Mouse (Mus musculus) erythroblast, embryonic 14.5 days (primary cell): ENCODE measurements around the gene Npvf. TPM values are rescaled to one million over a fixed set of nuclear protein-coding genes. Genes with fewer than 3 reads are reported as not detected.

Experiments used
- H3K27me3 ChIP-seq: 2 replicates; pipeline ENCODE4 v1.6.1; 2012; ENCODE audit warnings: inconsistent platforms; ENCODE audit not compliant: control insufficient read depth
- H3K36me3 ChIP-seq: 2 replicates; pipeline ENCODE4 v1.6.1; 2012; ENCODE audit warnings: mild to moderate bottlenecking, inconsistent platforms; ENCODE audit not compliant: control insufficient read depth
- H3K4me1 ChIP-seq: 2 replicates; pipeline ENCODE4 v1.6.1; 2012; ENCODE audit warnings: inconsistent platforms; ENCODE audit not compliant: control insufficient read depth
- H3K4me3 ChIP-seq: replicated peaks from 2 replicates; pipeline ENCODE3; 2012; ENCODE audit warnings: moderate library complexity, mild to moderate bottlenecking, inconsistent platforms
- H3K9me3 ChIP-seq: 2 replicates; pipeline ENCODE4 v1.6.1; 2012; ENCODE audit warnings: low read length, inconsistent platforms, mixed read lengths; ENCODE audit not compliant: control insufficient read depth
- GATA1 ChIP-seq: IDR thresholded peaks from 2 replicates; pipeline ENCODE4 v1.6.1; 2012; ENCODE audit warnings: low read length, inconsistent platforms, mixed read lengths
- TAL1 ChIP-seq: IDR thresholded peaks from 3 replicates; pipeline ENCODE4 v1.6.1; 2012; ENCODE audit warnings: low read length, inconsistent platforms, mixed read lengths
- polyA plus RNA-seq: library from polyadenylated mRNA; stranded (reverse); fragments of >175 nt; gene quantifications from 2 replicates; pipeline ENCODE4 v1.2.3, GENCODE M21; 2012

Npvf gene
- polyA plus RNA-seq, 1 experiment = not detected

DNA sequence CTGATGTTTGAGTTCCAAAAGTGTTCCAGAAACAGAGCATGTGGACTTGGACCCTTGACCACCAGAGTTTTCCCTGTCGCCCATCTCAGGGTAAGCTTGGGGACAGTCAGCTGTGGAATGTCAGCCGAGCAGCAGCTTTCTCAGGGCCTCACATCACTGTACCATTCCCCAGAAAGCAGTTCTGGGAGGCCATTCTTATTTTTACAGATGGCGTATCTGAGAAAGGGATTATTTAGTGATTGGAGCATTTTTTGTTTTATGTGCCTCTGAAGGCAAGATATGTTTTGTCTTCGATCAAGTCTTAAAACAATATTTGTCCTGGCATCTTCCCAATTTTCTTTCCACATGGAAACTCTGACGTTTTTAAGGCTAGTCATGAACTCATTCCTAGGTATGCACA is 12.7 kb upstream of the Npvf start:
- H3K9me3 ChIP-seq = no peaks in the 10 kb centered on the region
- TF ChIP-seq GATA1 = no peak
- TF ChIP-seq TAL1 = no peak
- no peaks in the 10 kb centered on the region for H3K36me3 ChIP-seq
- no peak overlapping the region for H3K4me3 ChIP-seq
- no peaks in the 10 kb centered on the region for H3K27me3 ChIP-seq
- H3K4me1 ChIP-seq = no peaks in the 10 kb centered on the region

DNA sequence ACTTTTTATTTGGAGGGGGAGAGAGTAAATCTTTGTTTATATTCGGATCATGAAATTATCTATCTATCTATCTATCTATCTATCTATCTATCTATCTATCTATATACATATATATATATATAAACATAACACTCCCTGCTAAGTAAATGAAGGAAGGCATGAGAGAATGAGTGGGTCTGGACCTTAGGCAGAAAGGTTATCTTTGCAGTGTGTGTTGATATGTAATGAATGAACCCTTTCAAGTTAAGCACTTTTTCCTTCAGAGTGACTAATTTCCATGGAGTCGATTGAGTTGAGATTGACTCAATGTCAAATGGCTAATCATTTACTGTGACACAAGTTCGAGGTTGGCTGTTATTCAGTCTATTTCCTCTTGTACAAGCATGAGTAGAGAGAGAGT is 10.8 kb upstream of the Npvf start:
- Histone ChIP-seq H3K9me3 (no peaks in the 10 kb centered on the region), H3K4me3 (no peak overlapping the region), H3K4me1 (no peaks in the 10 kb centered on the region), H3K36me3 (no peaks in the 10 kb centered on the region), H3K27me3 (no peaks in the 10 kb centered on the region)
- TF ChIP-seq TAL1 = no peak
- TF ChIP-seq GATA1 = no peak

GRCm38 (mm10) chr6:50664193-50664592 is 10.0 kb upstream of the Npvf start:
- no peak overlapping the region for H3K4me3 ChIP-seq
- H3K9me3 ChIP-seq = no peaks in the 10 kb centered on the region
- TF ChIP-seq TAL1 = no peak
- no peak for TF ChIP-seq GATA1
- no peaks in the 10 kb centered on the region for H3K4me1 ChIP-seq
- H3K36me3 ChIP-seq = no peaks in the 10 kb centered on the region
- no peaks in the 10 kb centered on the region for H3K27me3 ChIP-seq

DNA sequence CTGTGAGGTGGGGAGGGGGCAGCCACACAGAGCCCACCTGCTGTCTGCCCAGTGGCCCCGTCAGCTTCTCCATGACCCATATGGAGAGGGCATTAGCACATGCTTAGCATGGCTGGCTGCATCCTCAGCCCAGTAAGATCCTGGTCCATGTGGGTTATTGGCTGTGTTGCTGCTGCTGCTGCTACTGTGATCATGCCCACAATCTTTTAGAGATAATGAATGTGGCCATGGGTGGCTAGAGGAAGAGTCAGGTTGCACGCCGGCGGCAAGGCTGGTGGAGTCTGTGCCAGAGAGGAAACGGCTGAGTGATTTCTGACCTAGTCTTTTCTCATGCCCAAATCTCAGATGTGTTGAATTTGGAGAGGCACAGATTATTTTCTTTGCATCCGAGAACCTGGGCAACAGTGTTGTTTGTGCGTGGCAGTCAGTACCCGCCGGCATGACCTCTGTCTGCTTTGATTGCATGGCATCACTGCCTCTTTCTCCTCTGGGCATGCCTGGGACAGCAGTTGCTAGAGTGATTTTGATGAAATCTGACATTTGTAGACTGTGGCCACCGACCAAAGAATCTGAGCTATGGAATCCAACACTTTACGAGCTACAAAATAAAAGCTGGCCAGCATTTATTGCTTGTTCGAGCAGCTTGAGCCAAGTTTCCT is 8.8 kb upstream of the Npvf start:
- Histone ChIP-seq H3K36me3 (no peaks in the 10 kb centered on the region), H3K4me1 (no peaks in the 10 kb centered on the region), H3K9me3 (no peaks in the 10 kb centered on the region), H3K27me3 (no peaks in the 10 kb centered on the region), H3K4me3 (no peak overlapping the region)
- no peak for TF ChIP-seq GATA1
- TF ChIP-seq TAL1 = no peak

- Histone ChIP-seq H3K4me1 (no peaks in the 10 kb centered on the region), H3K9me3 (no peaks in the 10 kb centered on the region), H3K27me3 (no peaks in the 10 kb centered on the region), H3K36me3 (no peaks in the 10 kb centered on the region), H3K4me3 (no peak overlapping the region)
- TF ChIP-seq TAL1 = no peak
- no peak for TF ChIP-seq GATA1
Measured at GRCm38 (mm10) chr6:50661729-50662128, 7.5 kb upstream of the Npvf start.

DNA sequence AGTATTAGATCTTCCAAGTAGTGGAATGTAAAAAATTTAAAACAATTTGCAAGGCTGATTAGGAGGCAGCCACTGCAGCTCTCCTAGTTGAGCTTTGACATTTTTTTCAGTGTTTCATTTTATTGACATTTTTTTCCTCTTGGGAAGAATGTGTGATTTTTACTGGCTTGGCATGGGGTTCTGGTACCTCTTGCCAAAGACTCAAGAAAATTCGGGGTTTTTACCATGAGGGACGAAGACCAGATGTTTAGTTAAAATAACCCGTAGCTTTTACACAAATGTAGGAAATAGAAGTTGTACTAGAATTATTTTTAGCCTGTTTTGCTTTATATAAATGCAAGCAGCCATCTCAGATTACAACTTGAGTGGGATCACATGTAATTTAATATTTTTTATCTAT is 4.2 kb upstream of the Npvf start:
- Histone ChIP-seq H3K36me3 (no peaks in the 10 kb centered on the region), H3K27me3 (no peaks in the 10 kb centered on the region), H3K9me3 (no peaks in the 10 kb centered on the region), H3K4me3 (no peak overlapping the region), H3K4me1 (no peaks in the 10 kb centered on the region)
- TF ChIP-seq TAL1 (no peak), GATA1 (no peak)

- no peaks in the 10 kb centered on the region for H3K9me3 ChIP-seq
- TF ChIP-seq TAL1 (no peak), GATA1 (no peak)
- no peaks in the 10 kb centered on the region for H3K27me3 ChIP-seq
- H3K36me3 ChIP-seq = no peaks in the 10 kb centered on the region
- H3K4me1 ChIP-seq = no peaks in the 10 kb centered on the region
- H3K4me3 ChIP-seq = no peak overlapping the region
Measured at GRCm38 (mm10) chr6:50658018-50658417, 3.8 kb upstream of the Npvf start.

- TF ChIP-seq TAL1 (no peak), GATA1 (no peak)
- no peaks in the 10 kb centered on the region for H3K9me3 ChIP-seq
- H3K27me3 ChIP-seq = no peaks in the 10 kb centered on the region
- no peaks in the 10 kb centered on the region for H3K36me3 ChIP-seq
- H3K4me3 ChIP-seq = no peak overlapping the region
- H3K4me1 ChIP-seq = no peaks in the 10 kb centered on the region
Measured at GRCm38 (mm10) chr6:50656426-50656825, 2.2 kb upstream of the Npvf start.

- Histone ChIP-seq H3K4me1 (no peaks in the 10 kb centered on the region), H3K9me3 (no peaks in the 10 kb centered on the region), H3K27me3 (no peaks in the 10 kb centered on the region), H3K36me3 (no peaks in the 10 kb centered on the region), H3K4me3 (no peak overlapping the region)
- TF ChIP-seq TAL1 (no peak), GATA1 (no peak)
Measured at GRCm38 (mm10) chr6:50655925-50656324, 1.7 kb upstream of the Npvf start.

DNA sequence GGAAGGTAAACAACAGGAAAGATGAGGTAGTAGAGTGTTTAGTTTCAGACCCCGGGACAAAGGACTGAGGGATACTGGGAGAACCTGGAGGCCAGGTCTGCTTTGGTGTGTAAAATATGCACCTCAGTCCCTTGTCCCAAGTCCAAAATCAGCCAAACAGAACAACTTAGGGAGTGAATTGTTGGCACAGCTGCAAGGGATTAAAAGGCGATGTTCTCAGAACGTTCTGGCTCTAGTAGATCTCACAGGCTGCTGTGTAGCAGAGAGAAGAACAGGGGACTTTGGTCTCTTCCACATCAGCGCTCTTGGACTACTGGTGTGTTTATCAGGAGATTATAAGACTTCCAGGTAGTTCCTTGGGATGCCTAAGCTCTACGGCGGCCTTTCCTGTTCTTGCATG is 6.6 kb downstream of the Npvf start:
- no peaks in the 10 kb centered on the region for H3K9me3 ChIP-seq
- no peaks in the 10 kb centered on the region for H3K4me1 ChIP-seq
- TF ChIP-seq TAL1 (no peak), GATA1 (no peak)
- H3K4me3 ChIP-seq = no peak overlapping the region
- H3K36me3 ChIP-seq = no peaks in the 10 kb centered on the region
- H3K27me3 ChIP-seq = no peaks in the 10 kb centered on the region
